Mouse (Mus musculus): ENCODE measurements around the gene Vat1l.

DNA sequence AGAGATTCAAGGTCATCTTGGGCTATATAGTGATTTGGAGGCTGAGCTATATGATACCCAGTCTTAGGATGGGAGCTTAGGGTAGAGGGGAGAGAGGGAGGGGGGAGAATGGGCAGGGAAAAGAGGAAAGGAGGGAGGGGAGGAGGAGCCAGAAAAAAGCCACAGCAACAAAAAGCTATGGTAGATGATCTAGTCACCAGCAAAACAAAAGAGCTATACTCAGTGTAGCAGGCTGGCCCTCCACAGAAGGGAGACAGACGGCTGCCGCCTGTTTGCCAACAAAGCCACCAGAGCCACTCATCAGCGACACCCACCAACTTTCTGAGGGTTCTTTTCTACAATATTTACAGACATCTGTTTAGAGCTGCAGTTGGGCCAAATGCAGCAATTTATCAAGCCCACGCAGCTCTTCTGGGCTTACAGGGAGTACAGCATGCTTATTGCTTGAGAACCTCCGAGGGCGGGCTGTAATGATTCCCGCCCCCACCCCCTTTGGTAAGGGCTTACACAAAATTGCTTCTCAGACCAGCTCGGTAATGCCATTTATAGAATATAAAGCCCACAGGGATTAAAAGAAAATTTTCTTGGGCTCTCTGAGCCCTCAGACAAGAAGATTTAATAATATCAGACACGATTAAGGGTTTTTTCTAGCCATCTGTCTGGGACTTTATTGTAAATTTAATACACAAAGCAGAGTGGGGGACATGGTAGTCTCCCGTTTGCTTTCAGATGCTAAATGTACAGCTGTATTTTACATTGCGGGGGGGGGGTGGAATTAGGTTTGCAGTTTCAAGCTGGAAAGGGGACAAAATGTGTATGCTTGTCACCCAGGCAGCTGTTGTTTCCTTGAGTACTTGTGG is 89.7 kb downstream of the Vat1l start:
- no peak for TF ChIP-seq POLR2A (IDR thresholded peaks at IDR 0.05; ENCODE audit: extremely low read depth, insufficient read depth, low read length)
- no peak for TF ChIP-seq CTCF (IDR thresholded peaks at IDR 0.05; ENCODE audit: extremely low read depth, insufficient read depth, low read length)
